Mouse (Mus musculus) embryonic fibroblast, embryonic 13.5 days (primary cell): ENCODE measurements around the gene Lyzl6.

Source experiments
- CTCF ChIP-seq: IDR thresholded peaks from 2 replicates; pipeline ENCODE4 v1.5.1; 2011; ENCODE audit warnings: mild to moderate bottlenecking, control low read depth, low read length, moderate library complexity, borderline replicate concordance; ENCODE audit not compliant: insufficient read depth
- POLR2A ChIP-seq: IDR thresholded peaks from 2 replicates; pipeline ENCODE4 v1.6.1; 2011; ENCODE audit warnings: low read depth, mild to moderate bottlenecking, control low read depth, low read length, moderate library complexity

DNA sequence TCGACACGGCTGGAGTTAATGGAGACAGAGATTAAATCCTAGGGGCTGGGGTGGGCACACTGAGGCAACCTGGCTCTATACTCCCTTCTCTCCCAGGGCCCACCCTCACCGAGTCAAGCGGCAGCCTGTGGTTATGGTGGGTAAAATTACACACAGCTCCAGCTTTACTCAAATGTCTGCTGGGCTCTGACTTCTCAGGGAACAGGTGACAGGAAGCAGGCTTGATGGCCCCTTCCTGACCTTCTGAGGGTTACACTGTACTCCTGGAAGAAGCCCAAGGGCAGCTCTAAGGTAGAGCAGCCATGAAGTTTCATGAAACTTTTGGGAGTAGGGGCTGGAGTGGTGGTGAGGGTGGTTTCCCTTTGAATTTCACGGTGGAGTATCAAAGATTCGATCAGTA is 48.0 kb upstream of the Lyzl6 start:
- TF ChIP-seq CTCF (no peak), POLR2A (no peak)
